Mouse (Mus musculus) ES-E14 (cell line): ENCODE measurements around the gene Slc16a3. TPM values are rescaled to one million over a fixed set of nuclear protein-coding genes. Genes with fewer than 3 reads are reported as not detected.
A peak's percentile ranks its signal among the peaks of the same experiment; 100 is the strongest.

ENCODE experiments used
- DNase-seq: peaks from one replicate; pipeline ENCODE4 v3.0.0-alpha.2; 2013; ENCODE audit warnings: low read depth, low spot score
- H3K27ac ChIP-seq: 2 replicates; pipeline ENCODE4 v1.5.1; 2012; ENCODE audit warnings: low read depth, mild to moderate bottlenecking, low read length, moderate library complexity, mixed read lengths; ENCODE audit not compliant: poor library complexity, insufficient read depth, severe bottlenecking
- H3K36me3 ChIP-seq: 2 replicates; pipeline ENCODE4 v1.6.1; 2012; ENCODE audit warnings: mild to moderate bottlenecking, low read length, moderate library complexity, mixed read lengths; ENCODE audit not compliant: control insufficient read depth, poor library complexity, insufficient read depth, severe bottlenecking
- H3K4me1 ChIP-seq, 2 experiments: fragments of 150-350 bp in 1 of 2; sonication (generic) in 1 of 2; 2 replicates each; pipeline ENCODE4 v1.6.1; 2012; ENCODE audit warnings: low read length in 2 of 2, mild to moderate bottlenecking in 1 of 2, mixed read lengths in 1 of 2; ENCODE audit not compliant: control insufficient read depth in 2 of 2, insufficient read depth in 2 of 2, poor library complexity in 1 of 2
- H3K4me3 ChIP-seq, 2 experiments: fragments of 150-350 bp in 1 of 2; sonication (generic) in 1 of 2; 2 replicates each; pipeline ENCODE4 v1.5.1; 2012; ENCODE audit warnings: low read length in 2 of 2, low read depth in 1 of 2, mild to moderate bottlenecking in 1 of 2, mixed read lengths in 1 of 2; ENCODE audit not compliant: insufficient read depth in 1 of 2, poor library complexity in 1 of 2, severe bottlenecking in 1 of 2
- H3K9ac ChIP-seq: 2 replicates; pipeline ENCODE4 v1.6.1; 2012; ENCODE audit warnings: low read depth, mild to moderate bottlenecking, low read length, mixed read lengths; ENCODE audit not compliant: poor library complexity, insufficient read depth, severe bottlenecking
- H3K9me3 ChIP-seq: fragments of 150-350 bp; sonication (generic); 2 replicates; pipeline ENCODE4 v1.6.1; 2012; ENCODE audit warnings: low read depth, mild to moderate bottlenecking, low read length; ENCODE audit not compliant: control insufficient read depth, insufficient read depth
- CHD2 ChIP-seq: IDR thresholded peaks from 2 replicates; pipeline ENCODE4 v1.6.1; 2014; ENCODE audit warnings: mild to moderate bottlenecking, low read depth, low read length, inconsistent platforms
- HCFC1 ChIP-seq: IDR thresholded peaks from 2 replicates; pipeline ENCODE4 v1.6.1; 2012; ENCODE audit warnings: low read length, inconsistent platforms, borderline replicate concordance; ENCODE audit not compliant: insufficient read depth
- MAFK ChIP-seq: IDR thresholded peaks from 2 replicates; pipeline ENCODE4 v1.6.1; 2014; ENCODE audit warnings: mild to moderate bottlenecking, low read depth, low read length, inconsistent platforms; ENCODE audit not compliant: insufficient read depth
- ZC3H11A ChIP-seq: IDR thresholded peaks from 2 replicates; pipeline ENCODE4 v1.6.1; 2012; ENCODE audit warnings: low read depth, mild to moderate bottlenecking, inconsistent platforms, low read length, borderline replicate concordance
- in situ Hi-C, 2 experiments: fragments of 600-800 bp; cut with MboI; formaldehyde crosslinking; loops; one replicate each; pipeline ENCODE4 v1.15.1; 2025; ENCODE audit warnings: low sequenced_read_pairs in 2 of 2, inconsistent platforms in 1 of 2; ENCODE audit not compliant: unreplicated experiment in 2 of 2
- total RNA-seq: library from RNA; depleted of rRNA; stranded (reverse); fragments of 300-350 nt; gene quantifications from 2 replicates; pipeline ENCODE4 v1.2.3, GENCODE M21; 2012

The Slc16a3 gene
- total RNA-seq, 1 experiment: 261 TPM

GRCm38 (mm10) chr11:120949863-120950262 is 1.6 kb downstream of the Slc16a3 start:
- no peak overlapping the region for H3K27ac ChIP-seq
- DNase-seq: no peak
- in situ Hi-C loops: no loop called here

GRCm38 (mm10) chr11:120950281-120951202 is 2.3 kb downstream of the Slc16a3 start:
- peak; percentile 97 for DNase-seq
- H3K9me3 ChIP-seq: no peaks in the 10 kb centered on the region
- TF ChIP-seq HCFC1 (peak; percentile 46; the same call in 1 of the 2 replicates), ZC3H11A (no peak)
- H3K4me1 ChIP-seq: peaks cover 3 to 43% of the 10 kb centered on the region in 2 experiments; a peak in 3 of 4 replicates
- no peak overlapping the region for H3K27ac ChIP-seq
- peak overlapping the region; percentile 77 for H3K9ac ChIP-seq
- peak overlapping the region; percentile 76 to 86 for H3K4me3 ChIP-seq
- in situ Hi-C loops: no loop called here
- peaks cover 15% of the 10 kb centered on the region for H3K36me3 ChIP-seq

More at GRCm38 (mm10) chr11:120949863-120950262, 1.6 kb downstream of the Slc16a3 start:
- H3K4me3 ChIP-seq: peak overlapping the region; percentile 76 to 86
- H3K9ac ChIP-seq: peak overlapping the region; percentile 77
- peaks cover 9% of the 10 kb centered on the region; the same call in 1 of the 2 replicates for H3K36me3 ChIP-seq
- no peaks in the 10 kb centered on the region for H3K9me3 ChIP-seq
- TF ChIP-seq CHD2: no peak
- peaks cover 3 to 45% of the 10 kb centered on the region in 2 experiments; a peak in 3 of 4 replicates for H3K4me1 ChIP-seq

DNA sequence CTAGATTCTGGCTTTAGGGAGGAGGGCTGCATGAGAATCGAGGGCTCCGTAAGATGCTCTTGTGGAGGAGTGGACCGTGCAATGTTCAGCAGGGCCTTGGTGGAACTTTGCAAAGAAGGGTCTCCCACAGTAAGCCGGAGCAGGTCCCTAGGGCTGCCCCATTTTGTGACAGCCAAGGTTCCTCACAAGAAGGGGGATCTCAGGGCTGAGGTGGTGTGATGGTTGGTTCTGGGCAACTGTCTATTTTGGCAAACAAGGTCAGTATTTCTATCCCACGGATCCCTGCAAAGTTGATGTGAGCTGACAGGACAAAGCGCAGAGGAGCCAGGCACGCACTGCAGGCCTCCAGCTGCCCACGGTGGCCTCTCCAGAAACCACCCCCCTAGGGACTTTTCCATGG is 3.0 kb downstream of the Slc16a3 start:
- peaks cover 3 to 43% of the 10 kb centered on the region in 2 experiments; a peak in 3 of 4 replicates for H3K4me1 ChIP-seq
- no peak for TF ChIP-seq MAFK
- no peak for TF ChIP-seq ZC3H11A
- TF ChIP-seq HCFC1: no peak
- no peak for DNase-seq

DNA sequence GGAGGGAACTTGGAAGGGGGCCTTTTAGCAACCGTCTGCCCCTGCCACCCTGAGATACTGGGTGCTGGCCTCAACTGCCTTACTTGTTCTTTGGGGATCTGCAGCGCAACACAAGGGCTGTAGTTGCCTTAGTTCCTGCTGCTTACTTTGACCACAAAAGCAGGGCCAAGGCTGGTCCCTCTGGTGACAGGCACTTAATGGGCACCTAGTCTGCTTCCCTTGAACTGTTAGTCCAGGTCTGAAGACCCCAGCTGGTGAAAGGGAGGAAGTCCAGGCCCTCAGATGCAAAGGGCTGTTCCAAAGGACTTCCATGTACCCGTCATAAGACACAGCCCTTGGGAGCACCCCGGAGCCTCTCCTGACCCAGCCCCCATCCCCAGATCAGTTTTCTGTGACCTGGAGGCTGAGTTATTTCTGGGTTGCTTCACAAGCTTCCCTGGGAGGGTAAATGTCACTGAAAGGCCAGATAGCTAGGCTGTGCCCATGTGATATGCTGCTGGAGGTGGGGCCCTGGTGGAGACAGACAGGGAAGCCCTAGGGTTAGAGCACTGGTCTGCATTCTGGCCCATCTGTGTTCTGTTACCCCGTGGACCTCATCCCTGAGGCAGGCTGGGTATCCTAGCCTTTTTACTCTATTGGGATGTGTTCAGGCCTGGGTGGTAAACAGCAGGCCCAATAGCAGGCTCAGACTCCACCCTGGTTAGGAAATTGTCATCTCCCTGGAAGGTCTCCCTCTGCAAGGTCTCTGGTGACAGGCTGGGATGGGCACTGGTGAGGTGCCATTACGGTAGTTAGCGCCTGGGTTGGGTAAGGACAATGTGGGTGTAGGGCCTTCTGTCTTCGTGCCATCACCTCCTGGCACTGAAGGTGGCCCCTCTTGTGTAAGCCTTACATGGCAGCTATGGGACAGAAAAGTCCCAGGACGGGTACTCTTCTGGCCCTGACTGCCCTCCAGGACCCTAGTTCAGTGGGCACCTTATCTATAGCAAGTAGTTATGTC is 3.8 kb downstream of the Slc16a3 start:
- no peak for TF ChIP-seq MAFK
- TF ChIP-seq HCFC1: no peak
- peaks cover 30% of the 10 kb centered on the region for H3K36me3 ChIP-seq
- H3K4me3 ChIP-seq: peak overlapping the region in 1 of 2 experiments; percentile 5; a peak in 1 of 4 replicates
- in situ Hi-C loops: no loop called here
- H3K9ac ChIP-seq: peak overlapping the region; percentile 8; the same call in 1 of the 2 replicates
- no peak for DNase-seq
- no peaks in the 10 kb centered on the region for H3K9me3 ChIP-seq
- peaks cover 3 to 43% of the 10 kb centered on the region in 2 experiments; a peak in 3 of 4 replicates for H3K4me1 ChIP-seq
- H3K27ac ChIP-seq: no peak overlapping the region

More for the DNA sequence above, 3.0 kb downstream of the Slc16a3 start:
- peak overlapping the region; percentile 53; the same call in 1 of the 2 replicates for H3K9ac ChIP-seq
- H3K27ac ChIP-seq: no peak overlapping the region
- H3K4me3 ChIP-seq: peak overlapping the region; percentile 76 to 86
- no peaks in the 10 kb centered on the region for H3K9me3 ChIP-seq
- in situ Hi-C loops: no loop called here
- peaks cover 22% of the 10 kb centered on the region for H3K36me3 ChIP-seq
